Comparison of ENCODE assay signal across 9 mouse cellular contexts in genomic region chr16:33833429-33833753, GRCm38 (mm10). TPM values are rescaled to one million over a fixed set of nuclear protein-coding genes. Genes with fewer than 3 reads are reported as not detected.
DNase-seq lines count a peak whose midpoint lies in the region; ATAC-seq and TF ChIP-seq lines count a peak whose summit lies in the region.
"Had no signal": no experiment of that assay in that cellular context is flagged by ENCODE, and none has a peak within 500 bp of the region (broad histone marks: within the 10 kb centered on the region; RNA-seq: fewer than 3 reads in every experiment).

No protein-coding gene starts in this region.

- peaks cover 62% of the 10 kb centered on the region for H3K4me1 ChIP-seq in heart, embryonic 13.5 days
- peaks cover 6 to 10% of the 10 kb centered on the region in 2 experiments for H3K4me1 ChIP-seq in ES-E14 (ENCODE audit: control insufficient read depth in 2 of 2, insufficient read depth in 2 of 2, low read length in 2 of 2, poor library complexity in 1 of 2)
- H3K4me1 ChIP-seq in hindbrain, embryonic 11.5 days (replicated peaks; ENCODE audit: control insufficient read depth, insufficient read depth, low read length), result peaks cover 19% of the 10 kb centered on the region
- H3K4me1 ChIP-seq in liver, postnatal 0 days (ENCODE audit: insufficient read depth), result peaks cover 53% of the 10 kb centered on the region

- H3K36me3 ChIP-seq in heart, embryonic 13.5 days, result peaks cover 3% of the 10 kb centered on the region; the same call in 1 of the 2 replicates
- H3K36me3 ChIP-seq in ES-E14 (ENCODE audit: control insufficient read depth, insufficient read depth, low read length, poor library complexity, severe bottlenecking), result no peaks in the 10 kb centered on the region
- H3K36me3 ChIP-seq in hindbrain, embryonic 11.5 days (ENCODE audit: control insufficient read depth, insufficient read depth, low read length), result no peaks in the 10 kb centered on the region
- no peaks in the 10 kb centered on the region for H3K36me3 ChIP-seq in liver, postnatal 0 days (replicated peaks; ENCODE audit: insufficient read depth, low read length)

- peaks cover 7% of the 10 kb centered on the region; the same call in 1 of the 2 replicates for H3K27me3 ChIP-seq in heart, embryonic 13.5 days (replicated peaks)
- H3K27me3 ChIP-seq in hindbrain, embryonic 11.5 days (ENCODE audit: control insufficient read depth, insufficient read depth, low read length), result peaks cover 20% of the 10 kb centered on the region
- peaks cover 14% of the 10 kb centered on the region for H3K27me3 ChIP-seq in liver, postnatal 0 days (ENCODE audit: insufficient read depth, low read length)

- H3K4me2 ChIP-seq in heart, embryonic 13.5 days, result peak overlapping the region; percentile 69
- peak overlapping the region; percentile 27 for H3K4me2 ChIP-seq in hindbrain, embryonic 11.5 days (replicated peaks; ENCODE audit: low read depth, low read length)
- peak overlapping the region; percentile 74 for H3K4me2 ChIP-seq in liver, postnatal 0 days (ENCODE audit: low read depth, low read length)

- WGBS in heart, embryonic 13.5 days, result 12% methylated on average over 5 of the region's 5 CpGs
- 9% methylated on average over 5 of the region's 5 CpGs for WGBS in hindbrain, embryonic 11.5 days
- WGBS in liver, postnatal 0 days (ENCODE audit: insufficient replicate concordance), result 10% methylated on average over 5 of the region's 5 CpGs

- in situ Hi-C loops in ES-E14 (cut with MboI; ENCODE audit: low sequenced_read_pairs in 2 of 2, unreplicated experiment in 2 of 2), result no loop called here

- peak overlapping the region; percentile 70 for H3K9ac ChIP-seq in heart, embryonic 13.5 days
- H3K9ac ChIP-seq in ES-E14 (ENCODE audit: insufficient read depth, low read depth, low read length, poor library complexity, severe bottlenecking), result no peak overlapping the region
- H3K9ac ChIP-seq in hindbrain, embryonic 11.5 days (ENCODE audit: low read depth, low read length), result no peak overlapping the region
- peak overlapping the region; percentile 46 for H3K9ac ChIP-seq in liver, postnatal 0 days (replicated peaks)

- TF ChIP-seq EP300 in liver, postnatal 0 days (IDR thresholded peaks at IDR 0.05; ENCODE audit: low read depth), result no peak

- DNase-seq in heart, adult 18-20 months, result no peak
- no peak for DNase-seq in ES-E14 (ENCODE audit: low read depth, low spot score)
- DNase-seq in hindbrain, embryonic 11.5 days (ENCODE audit: low spot score), result no peak
- DNase-seq in liver, postnatal 0 days, result no peak
- DNase-seq in cerebellum, postnatal 10 days, result no peak
- no peak for DNase-seq in adrenal gland, adult (ENCODE audit: inconsistent age in 2 of 2, low spot score in 1 of 2)
- DNase-seq in kidney, postnatal 14 days, result no peak
- DNase-seq: thymus, adult 2 months had no signal

- TF ChIP-seq CTCF in liver, postnatal 0 days (IDR thresholded peaks at IDR 0.05; ENCODE audit: low read depth), result no peak

- no peak for ATAC-seq in heart, embryonic 13.5 days (ENCODE audit: extremely low read depth, insufficient number of reproducible peaks, low FRiP score, low TSS enrichment)
- ATAC-seq in hindbrain, embryonic 11.5 days (ENCODE audit: low FRiP score), result no peak
- ATAC-seq in liver, postnatal 0 days, result no peak

- H3K4me3 ChIP-seq in heart, embryonic 13.5 days, result peak overlapping the region; percentile 45
- peak overlapping the region in 1 of 2 experiments; percentile 27; a peak in 1 of 4 replicates for H3K4me3 ChIP-seq in ES-E14 (ENCODE audit: insufficient read depth in 1 of 2, low read depth in 1 of 2, low read length in 2 of 2, poor library complexity in 1 of 2, severe bottlenecking in 1 of 2)
- H3K4me3 ChIP-seq in hindbrain, embryonic 11.5 days (ENCODE audit: low read depth, low read length), result peak overlapping the region; percentile 8
- H3K4me3 ChIP-seq in liver, postnatal 0 days (ENCODE audit: low read depth, low read length), result peak overlapping the region; percentile 36

- H3K9me3 ChIP-seq in heart, embryonic 13.5 days, result no peaks in the 10 kb centered on the region
- H3K9me3 ChIP-seq in ES-E14 (ENCODE audit: control insufficient read depth, insufficient read depth, low read depth, low read length), result no peaks in the 10 kb centered on the region
- H3K9me3 ChIP-seq in hindbrain, embryonic 11.5 days (ENCODE audit: control insufficient read depth, low read length), result no peaks in the 10 kb centered on the region
- H3K9me3 ChIP-seq in liver, postnatal 0 days (ENCODE audit: low read length), result no peaks in the 10 kb centered on the region

- peak overlapping the region; percentile 70 for H3K27ac ChIP-seq in heart, embryonic 13.5 days (replicated peaks)
- H3K27ac ChIP-seq in ES-E14 (ENCODE audit: insufficient read depth, low read depth, low read length, poor library complexity, severe bottlenecking), result peak overlapping the region; percentile 37; the same call in 1 of the 2 replicates
- no peak overlapping the region for H3K27ac ChIP-seq in hindbrain, embryonic 11.5 days (ENCODE audit: low read depth, low read length)
- H3K27ac ChIP-seq in liver, postnatal 0 days (ENCODE audit: low read depth), result peak overlapping the region; percentile 71; the same call in 1 of the 2 replicates

TF ChIP-seq in ES-E14, 5 proteins besides CTCF, POLR2A, EP300 and RAD21:
- no peak for TF ChIP-seq HCFC1 (IDR thresholded peaks at IDR 0.05; ENCODE audit: borderline replicate concordance, insufficient read depth, low read length)
- TF ChIP-seq CHD2 (IDR thresholded peaks at IDR 0.05; ENCODE audit: low read depth, low read length), result no peak
- no peak for TF ChIP-seq ZC3H11A (IDR thresholded peaks at IDR 0.05; ENCODE audit: borderline replicate concordance, low read depth, low read length)
- TF ChIP-seq MAFK (IDR thresholded peaks at IDR 0.05; ENCODE audit: insufficient read depth, low read depth, low read length), result no peak
- TF ChIP-seq ZNF384 (IDR thresholded peaks at IDR 0.05; ENCODE audit: low read depth, low read length), result no peak

RNA-seq across cellular contexts. Expression of gene Itgb5, which starts 3.9 kb away (rescaled TPM):
- polyA plus RNA-seq in heart, embryonic 13.5 days (2015; fragmentation: Nextera tagmentation; extraction: Ambion mirVana), result 37.6 and 49.0 TPM in 2 replicates
- total RNA-seq in heart, adult 18-20 months (2021), result 10 to 100 TPM; 91.3 to 97.2 TPM
- total RNA-seq in ES-E14 (2012; rRNA removed), result 60.6 and 101 TPM in 2 replicates
- polyA plus RNA-seq in hindbrain, embryonic 11.5 days (2014; fragmentation: Nextera tagmentation; extraction: Ambion mirVana), result 21.7 and 25.5 TPM in 2 replicates
- polyA plus RNA-seq in liver, postnatal 0 days (2015; fragmentation: Nextera tagmentation; extraction: Ambion mirVana), result 16.1 and 19.2 TPM in 2 replicates

RNA-seq across cellular contexts. Expression of gene Muc13, which starts 39.6 kb away (rescaled TPM):
- 0.09 and 0.13 TPM in 2 replicates for polyA plus RNA-seq in heart, embryonic 13.5 days (2015; fragmentation: Nextera tagmentation; extraction: Ambion mirVana)
- total RNA-seq in heart, adult 18-20 months (2021), result not detected
- 0.05 and 0.22 TPM in 2 replicates for total RNA-seq in ES-E14 (2012; rRNA removed)
- polyA plus RNA-seq in hindbrain, embryonic 11.5 days (2014; fragmentation: Nextera tagmentation; extraction: Ambion mirVana), result 0.08 and 0.14 TPM in 2 replicates
- polyA plus RNA-seq in liver, postnatal 0 days (2015; fragmentation: Nextera tagmentation; extraction: Ambion mirVana), result 1.2 TPM in 2 replicates

Comparison
In these comparisons a context has a peak if more than half of its experiments do, and no peak if none do; other contexts are left out.
1. H3K9ac ChIP-seq: peak in heart, embryonic 13.5 days (single experiment) and liver, postnatal 0 days (single experiment); none in ES-E14 (single experiment) and hindbrain, embryonic 11.5 days (single experiment).
2. Peak in every context shown above with its lines, with median percentiles within 50 percentile points of each other: H3K4me2 ChIP-seq.